Mouse (Mus musculus): ENCODE measurements around the gene Trim46. TPM values are rescaled to one million over a fixed set of nuclear protein-coding genes. Genes with fewer than 3 reads are reported as not detected.

Trim46 gene
- polyA plus RNA-seq, 1 experiment from 2014 or later: 32.4 TPM

DNA sequence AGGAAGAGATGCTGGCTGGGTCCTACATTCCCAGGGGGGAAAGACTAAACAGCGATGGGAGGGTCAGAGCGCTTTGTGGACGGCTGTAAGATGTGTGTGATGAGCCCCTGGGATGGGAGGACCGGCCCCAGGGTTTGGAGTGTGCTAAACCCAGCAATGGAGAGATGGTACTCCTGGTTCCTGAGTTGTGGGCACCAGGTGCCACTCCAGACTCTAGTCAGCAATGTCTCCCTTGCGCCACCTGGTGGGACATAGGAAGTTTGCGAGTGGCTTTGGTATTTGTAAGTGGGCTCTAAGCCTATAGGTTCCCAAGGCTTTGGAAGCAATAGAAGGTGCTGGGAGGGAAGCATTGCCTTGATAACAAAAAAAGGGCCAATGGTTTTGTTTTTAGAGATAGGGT, 30.3 kb downstream of the Trim46 start:
- no peaks in the 10 kb centered on the region for H3K9me3 ChIP-seq
- peak overlapping the region; percentile 82 for H3K4me3 ChIP-seq
- H3K27me3 ChIP-seq (replicated peaks): no peaks in the 10 kb centered on the region
- H3K27ac ChIP-seq: 0 out of 2 replicates have a peak overlapping the region, but pooled peaks have one; percentile 89
- WGBS: under 1% methylated on average over 6 of the region's 6 CpGs
- H3K4me2 ChIP-seq (replicated peaks): peak overlapping the region; percentile 73
- peak; percentile 24 for ATAC-seq (ENCODE audit: low FRiP score, low read depth)
- H3K9ac ChIP-seq: peak overlapping the region; percentile 81
- H3K36me3 ChIP-seq: peaks cover 11% of the 10 kb centered on the region
- peaks cover 29% of the 10 kb centered on the region for H3K4me1 ChIP-seq

GRCm38 (mm10) chr3:89214681-89215411, 31.3 kb downstream of the Trim46 start, which contains the start of gene Thbs3:
TSS of gene Thbs3 (plus strand) at chr3:89215180.
- Histone ChIP-seq H3K4me3 (peak within 1 kb of the TSS; percentile 82), H3K27me3 (replicated peaks) (no peaks in the 10 kb centered on the region), H3K27ac (peak within 1 kb of the TSS; percentile 89), H3K9me3 (no peaks in the 10 kb centered on the region), H3K9ac (peak within 1 kb of the TSS; percentile 81), H3K36me3 (peaks cover 21% of the 10 kb centered on the region), H3K4me1 (peaks cover 29% of the 10 kb centered on the region), H3K4me2 (replicated peaks) (peak within 1 kb of the TSS; percentile 73)
- 0 out of 2 replicates have a peak, but pooled peaks have one; percentile 12 for ATAC-seq (ENCODE audit: low FRiP score, low read depth)
- 1% methylated on average over 18 of the region's 19 CpGs for WGBS

DNA sequence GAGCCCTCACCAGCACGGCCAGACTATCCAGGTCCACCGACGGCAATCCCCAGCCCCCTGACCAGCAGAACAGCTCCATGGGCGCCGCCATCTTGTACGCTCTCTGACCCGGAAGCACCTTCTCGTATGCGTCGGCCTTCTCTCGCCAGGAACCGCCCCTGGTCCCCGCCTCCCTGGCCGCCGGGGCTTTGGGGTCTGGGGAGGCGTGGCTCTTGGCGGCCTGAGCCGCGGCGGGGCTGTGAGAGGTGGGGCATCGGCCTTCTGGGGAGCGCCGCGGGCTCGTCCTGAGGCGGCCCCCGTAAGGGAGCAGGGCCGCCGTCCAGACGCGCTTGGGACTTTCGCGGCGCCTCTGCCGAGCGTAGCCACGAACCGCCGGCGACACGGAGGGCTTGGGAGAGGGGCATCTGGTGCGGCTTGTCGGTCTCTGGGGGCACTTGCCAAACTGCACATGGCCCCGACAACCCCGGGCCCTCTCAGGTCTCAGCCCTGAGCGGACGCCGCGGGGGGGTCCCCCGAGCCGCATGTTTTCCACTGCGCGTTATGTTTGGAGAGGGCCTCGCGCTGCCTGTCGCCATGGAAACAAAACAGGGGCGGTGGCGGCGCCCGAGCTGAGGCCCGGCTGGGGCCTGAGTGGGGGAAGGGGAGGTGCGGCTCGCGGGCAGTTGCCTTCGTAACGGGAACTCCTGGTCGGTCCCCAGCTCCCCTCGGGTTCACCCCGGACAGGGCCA, 32.1 kb downstream of the Trim46 start:
- H3K4me3 ChIP-seq: peak overlapping the region; percentile 82
- H3K4me2 ChIP-seq (replicated peaks): peak overlapping the region; percentile 73
- H3K9me3 ChIP-seq: no peaks in the 10 kb centered on the region
- H3K4me1 ChIP-seq: peaks cover 29% of the 10 kb centered on the region
- peak overlapping the region; percentile 89 for H3K27ac ChIP-seq
- no peaks in the 10 kb centered on the region for H3K27me3 ChIP-seq (replicated peaks)
- ATAC-seq (ENCODE audit: low FRiP score, low read depth): peak; percentile 89
- H3K36me3 ChIP-seq: peaks cover 26% of the 10 kb centered on the region
- peak overlapping the region; percentile 81 for H3K9ac ChIP-seq
- WGBS: under 1% methylated on average over 69 of the region's 69 CpGs

DNA sequence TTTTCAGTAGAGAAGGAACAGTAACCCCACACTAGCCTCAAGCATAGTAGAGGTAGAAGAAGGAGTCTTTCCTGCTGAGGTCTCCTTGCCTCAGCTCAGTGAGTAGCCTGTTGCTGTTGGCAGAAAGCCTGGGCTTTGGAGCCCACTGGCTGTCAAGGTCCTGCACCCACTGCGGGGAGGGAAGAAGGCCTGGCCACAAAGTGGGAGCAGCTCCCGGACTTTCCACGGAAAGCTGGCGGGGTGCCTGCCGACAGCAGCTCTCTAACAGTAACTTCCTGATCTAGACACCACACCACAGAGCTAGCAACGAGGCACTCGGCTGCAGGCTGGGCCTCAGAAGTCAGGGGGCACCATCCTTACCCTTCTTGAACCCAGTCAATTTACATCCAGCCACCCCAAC, 35.4 kb downstream of the Trim46 start:
- ATAC-seq (ENCODE audit: low FRiP score, low read depth): no peak
- Histone ChIP-seq H3K9ac (no peak overlapping the region), H3K9me3 (no peaks in the 10 kb centered on the region), H3K4me2 (replicated peaks) (no peak overlapping the region), H3K27me3 (replicated peaks) (no peaks in the 10 kb centered on the region), H3K27ac (no peak overlapping the region), H3K4me1 (peaks cover 24% of the 10 kb centered on the region), H3K4me3 (no peak overlapping the region), H3K36me3 (peaks cover 54% of the 10 kb centered on the region)
- 88% methylated on average over 7 of the region's 7 CpGs for WGBS

DNA sequence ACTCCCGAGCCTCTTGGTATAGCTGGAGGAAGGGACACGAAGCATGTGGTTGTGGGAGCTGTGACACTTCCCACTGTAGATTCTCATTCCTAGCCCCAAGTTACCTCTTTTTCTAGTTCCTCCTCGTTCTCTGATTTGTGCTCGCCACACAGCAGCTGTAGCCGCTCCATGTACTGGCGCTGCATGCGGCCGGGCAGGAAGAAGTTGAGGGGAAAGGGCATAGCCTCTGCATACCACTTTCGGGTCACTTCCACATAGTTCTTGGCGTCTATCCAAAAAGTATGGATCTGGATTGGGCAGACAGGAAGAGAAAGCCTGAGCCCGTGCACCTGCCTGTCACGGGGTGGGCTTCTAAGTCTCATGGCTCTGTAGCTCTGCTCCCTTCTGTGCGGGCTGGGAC, 35.9 kb downstream of the Trim46 start:
- WGBS: 92% methylated on average over 13 of the region's 13 CpGs
- no peak overlapping the region for H3K4me3 ChIP-seq
- H3K27me3 ChIP-seq (replicated peaks): no peaks in the 10 kb centered on the region
- H3K9me3 ChIP-seq: no peaks in the 10 kb centered on the region
- H3K27ac ChIP-seq: no peak overlapping the region
- no peak for ATAC-seq (ENCODE audit: low FRiP score, low read depth)
- peaks cover 19% of the 10 kb centered on the region for H3K4me1 ChIP-seq
- H3K9ac ChIP-seq: no peak overlapping the region
- H3K4me2 ChIP-seq (replicated peaks): no peak overlapping the region
- H3K36me3 ChIP-seq: peaks cover 59% of the 10 kb centered on the region

- 0 out of 2 replicates have a peak overlapping the region, but pooled peaks have one; percentile 2 for H3K9ac ChIP-seq
- no peak overlapping the region for H3K27ac ChIP-seq
- WGBS: 91% methylated on average over 7 of the region's 7 CpGs
- H3K4me1 ChIP-seq: peaks cover 14% of the 10 kb centered on the region
- no peak overlapping the region for H3K4me3 ChIP-seq
- no peak for ATAC-seq (ENCODE audit: low FRiP score, low read depth)
- H3K36me3 ChIP-seq: peaks cover 63% of the 10 kb centered on the region
- no peaks in the 10 kb centered on the region for H3K27me3 ChIP-seq (replicated peaks)
- H3K4me2 ChIP-seq (replicated peaks): no peak overlapping the region
- H3K9me3 ChIP-seq: no peaks in the 10 kb centered on the region
Observed at GRCm38 (mm10) chr3:89209731-89210130, 36.4 kb downstream of the Trim46 start.

- Histone ChIP-seq H3K4me1 (peaks cover 10% of the 10 kb centered on the region), H3K9ac (0 out of 2 replicates have a peak overlapping the region, but pooled peaks have one; percentile 2), H3K4me2 (replicated peaks) (no peak overlapping the region), H3K36me3 (peaks cover 70% of the 10 kb centered on the region), H3K27ac (no peak overlapping the region), H3K27me3 (replicated peaks) (no peaks in the 10 kb centered on the region), H3K9me3 (no peaks in the 10 kb centered on the region), H3K4me3 (no peak overlapping the region)
- no peak for ATAC-seq (ENCODE audit: low FRiP score, low read depth)
- WGBS: 85% methylated on average over 6 of the region's 6 CpGs
Observed at GRCm38 (mm10) chr3:89208736-89209135, 37.4 kb downstream of the Trim46 start.

DNA sequence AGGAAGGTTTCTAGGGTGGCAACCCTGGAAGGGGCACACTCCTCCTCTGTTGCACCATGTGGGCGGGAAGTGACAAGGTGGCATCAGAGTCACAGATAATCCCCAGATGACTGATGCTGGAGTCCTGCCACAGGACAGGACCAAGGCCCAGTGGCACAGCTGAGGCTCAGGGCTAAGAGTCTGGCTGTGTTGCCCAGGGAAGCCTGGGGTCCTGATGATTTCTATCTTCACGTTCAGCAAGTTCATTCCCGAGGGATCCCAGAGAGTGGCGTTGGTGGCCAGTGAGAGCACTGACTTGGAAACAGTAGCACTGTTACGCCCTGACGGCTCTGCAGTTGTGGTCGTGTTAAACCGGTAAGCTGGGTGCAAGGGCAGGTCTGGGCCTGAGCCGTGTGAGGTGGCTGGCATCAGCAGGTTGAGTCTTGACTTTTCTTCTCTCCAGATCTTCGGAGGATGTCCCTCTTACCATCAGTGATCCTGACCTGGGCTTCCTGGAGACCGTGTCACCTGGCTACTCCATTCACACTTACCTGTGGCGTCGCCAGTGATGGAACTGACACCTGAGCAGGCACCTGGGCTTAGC, 37.9 kb downstream of the Trim46 start:
- 0 out of 2 replicates have a peak overlapping the region, but pooled peaks have one; percentile 3 for H3K4me2 ChIP-seq (replicated peaks)
- H3K9me3 ChIP-seq: no peaks in the 10 kb centered on the region
- H3K36me3 ChIP-seq: peaks cover 70% of the 10 kb centered on the region
- H3K9ac ChIP-seq: no peak overlapping the region
- H3K4me1 ChIP-seq: peaks cover 12% of the 10 kb centered on the region
- no peak for ATAC-seq (ENCODE audit: low FRiP score, low read depth)
- no peak overlapping the region for H3K27ac ChIP-seq
- H3K4me3 ChIP-seq: no peak overlapping the region
- WGBS: 92% methylated on average over 13 of the region's 13 CpGs
- H3K27me3 ChIP-seq (replicated peaks): no peaks in the 10 kb centered on the region

- Histone ChIP-seq H3K36me3 (peaks cover 70% of the 10 kb centered on the region), H3K4me2 (replicated peaks) (no peak overlapping the region), H3K27ac (no peak overlapping the region), H3K4me1 (peaks cover 6% of the 10 kb centered on the region), H3K27me3 (replicated peaks) (no peaks in the 10 kb centered on the region), H3K4me3 (no peak overlapping the region), H3K9ac (no peak overlapping the region), H3K9me3 (no peaks in the 10 kb centered on the region)
- no peak for ATAC-seq (ENCODE audit: low FRiP score, low read depth)
- 93% methylated on average over 2 of the region's 2 CpGs for WGBS
Observed at GRCm38 (mm10) chr3:89206695-89207094, 39.4 kb downstream of the Trim46 start.

DNA sequence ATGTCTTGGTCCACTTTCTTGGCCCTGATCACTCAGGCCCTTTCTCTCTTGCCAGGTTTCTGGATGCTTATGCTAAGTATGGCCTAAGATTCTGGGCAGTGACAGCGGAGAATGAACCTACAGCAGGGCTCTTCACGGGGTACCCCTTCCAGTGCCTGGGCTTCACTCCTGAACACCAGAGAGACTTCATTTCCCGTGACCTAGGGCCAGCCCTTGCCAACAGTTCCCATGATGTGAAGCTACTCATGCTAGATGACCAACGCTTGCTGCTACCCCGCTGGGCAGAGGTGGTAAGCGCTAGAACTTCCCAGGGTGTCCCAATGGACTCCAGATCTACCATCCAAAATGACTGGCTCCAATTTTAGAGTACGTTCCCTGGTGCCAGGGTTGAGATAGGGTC, 40.0 kb downstream of the Trim46 start:
- no peak overlapping the region for H3K4me2 ChIP-seq (replicated peaks)
- whole genome bisulfite sequencing: 93% methylated on average over 7 of the region's 7 CpGs
- no peaks in the 10 kb centered on the region for H3K9me3 ChIP-seq
- H3K4me3 ChIP-seq: no peak overlapping the region
- peaks cover 69% of the 10 kb centered on the region for H3K36me3 ChIP-seq
- no peak overlapping the region for H3K27ac ChIP-seq
- H3K27me3 ChIP-seq (replicated peaks): no peaks in the 10 kb centered on the region
- H3K9ac ChIP-seq: no peak overlapping the region
- peaks cover 6% of the 10 kb centered on the region for H3K4me1 ChIP-seq
- ATAC-seq (ENCODE audit: low FRiP score, low read depth): no peak

DNA sequence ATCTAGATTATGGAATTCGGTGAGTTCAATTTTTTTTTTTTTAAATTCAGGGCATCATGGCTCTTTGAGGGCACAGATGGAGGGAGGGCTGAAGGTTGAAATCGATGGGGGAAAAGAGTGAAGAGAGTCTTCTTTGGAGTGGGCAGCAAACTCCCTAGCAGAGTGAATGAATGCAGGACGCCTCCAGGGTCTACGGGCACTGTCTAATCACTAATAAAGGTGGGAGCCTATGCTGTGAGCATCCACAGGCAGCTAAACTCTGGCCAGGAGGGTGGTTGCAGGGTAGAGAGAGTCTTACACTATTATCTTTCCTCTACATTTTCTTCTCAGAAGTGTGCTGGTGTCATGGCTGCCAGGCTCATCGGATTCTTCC, 43.0 kb downstream of the Trim46 start:
- no peaks in the 10 kb centered on the region for H3K27me3 ChIP-seq (replicated peaks)
- no peak overlapping the region for H3K27ac ChIP-seq
- peak overlapping the region; percentile 62 for H3K9ac ChIP-seq
- ATAC-seq (ENCODE audit: low FRiP score, low read depth): 0 out of 2 replicates have a peak, but pooled peaks have one; percentile 16
- H3K4me1 ChIP-seq: peaks cover 6% of the 10 kb centered on the region
- H3K4me2 ChIP-seq (replicated peaks): peak overlapping the region; percentile 70
- 40% methylated on average over 5 of the region's 5 CpGs for WGBS
- H3K9me3 ChIP-seq: no peaks in the 10 kb centered on the region
- peak overlapping the region; percentile 43 for H3K4me3 ChIP-seq
- peaks cover 39% of the 10 kb centered on the region for H3K36me3 ChIP-seq
